Mouse (Mus musculus) bone marrow macrophage, adult 2 months (primary cell): ENCODE measurements at regions not wholly inside any gene's neighbourhood (a gene's known extent, or its start where the extent isn't known, plus 50 kb on each side); places are given as distances from the start of the nearest gene placed in this dataset.

ENCODE experiments used
- H3K27ac ChIP-seq: 2 replicates; pipeline ENCODE4 v1.5.1; 2012; ENCODE audit warnings: low read depth, low read length; ENCODE audit not compliant: insufficient read depth
- H3K4me1 ChIP-seq: 2 replicates; pipeline ENCODE4 v1.6.1; 2012; ENCODE audit warnings: low read length; ENCODE audit not compliant: control insufficient read depth, insufficient read depth
- H3K4me3 ChIP-seq: 2 replicates; pipeline ENCODE4 v1.5.1; 2012; ENCODE audit warnings: mild to moderate bottlenecking, low read length, moderate library complexity; ENCODE audit not compliant: insufficient read depth
- CTCF ChIP-seq: IDR thresholded peaks from 2 replicates; pipeline ENCODE4 v1.5.1; 2012; ENCODE audit warnings: low read depth, mild to moderate bottlenecking, low read length, moderate library complexity
- POLR2A ChIP-seq: IDR thresholded peaks from 2 replicates; pipeline ENCODE4 v1.6.1; 2012; ENCODE audit warnings: mild to moderate bottlenecking, low read depth, low read length, borderline replicate concordance

DNA sequence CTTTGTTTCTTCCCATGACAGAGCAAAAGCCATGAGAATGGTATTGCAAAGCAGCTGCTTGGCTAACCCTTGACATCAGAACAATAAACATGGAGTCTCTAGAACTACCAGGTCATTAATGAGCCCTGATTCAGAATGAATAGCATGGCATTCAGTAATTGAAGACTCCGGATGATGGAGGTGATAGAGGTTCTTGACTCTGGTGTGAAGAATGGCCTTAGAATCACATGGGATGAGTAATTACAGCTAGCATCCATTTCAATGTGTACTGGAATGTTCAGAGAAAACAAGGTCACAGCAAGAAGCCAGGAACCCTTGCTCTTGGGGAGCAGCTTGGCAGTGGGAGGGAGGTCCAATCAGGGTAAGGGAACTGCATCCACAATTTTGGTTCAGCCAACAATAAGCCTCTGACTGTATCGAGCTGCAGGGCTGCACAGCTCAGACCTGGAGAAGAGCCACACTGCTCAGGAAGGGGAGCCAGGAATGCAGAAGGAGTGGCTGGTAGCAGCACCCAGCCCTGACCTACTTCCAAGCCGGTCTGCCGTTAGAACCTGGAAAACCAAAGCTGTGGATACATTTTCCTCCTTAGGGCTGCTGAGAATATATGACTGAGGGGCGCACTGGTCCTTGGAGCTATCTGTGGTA lies 275.1 kb downstream of the Maf start:
- Histone ChIP-seq H3K4me1 (peaks cover 27% of the 10 kb centered on the region), H3K4me3 (no peak overlapping the region), H3K27ac (no peak overlapping the region)
- TF ChIP-seq POLR2A, result no peak

DNA sequence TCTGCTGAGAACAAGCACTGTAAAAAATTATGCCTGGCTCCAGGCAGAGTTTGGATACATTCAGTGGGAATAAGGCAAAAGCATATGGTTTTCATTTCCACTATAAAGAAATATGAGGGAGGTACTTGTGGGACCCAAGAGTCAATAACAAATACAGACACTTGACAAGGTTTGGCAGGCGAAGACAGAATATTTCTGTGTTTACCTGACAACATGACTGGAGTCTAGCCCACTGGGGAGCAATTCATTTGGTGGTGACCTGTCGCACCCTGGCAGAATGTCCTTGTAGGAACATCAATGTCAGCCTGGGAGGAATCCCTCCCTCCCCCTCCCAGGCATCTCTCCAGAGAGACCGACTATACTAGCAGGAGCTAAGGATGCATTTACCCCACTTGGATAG lies 276.8 kb downstream of the Maf start:
- TF ChIP-seq POLR2A (no peak), CTCF (no peak)
- Histone ChIP-seq H3K27ac (no peak overlapping the region), H3K4me1 (peaks cover 35% of the 10 kb centered on the region)

DNA sequence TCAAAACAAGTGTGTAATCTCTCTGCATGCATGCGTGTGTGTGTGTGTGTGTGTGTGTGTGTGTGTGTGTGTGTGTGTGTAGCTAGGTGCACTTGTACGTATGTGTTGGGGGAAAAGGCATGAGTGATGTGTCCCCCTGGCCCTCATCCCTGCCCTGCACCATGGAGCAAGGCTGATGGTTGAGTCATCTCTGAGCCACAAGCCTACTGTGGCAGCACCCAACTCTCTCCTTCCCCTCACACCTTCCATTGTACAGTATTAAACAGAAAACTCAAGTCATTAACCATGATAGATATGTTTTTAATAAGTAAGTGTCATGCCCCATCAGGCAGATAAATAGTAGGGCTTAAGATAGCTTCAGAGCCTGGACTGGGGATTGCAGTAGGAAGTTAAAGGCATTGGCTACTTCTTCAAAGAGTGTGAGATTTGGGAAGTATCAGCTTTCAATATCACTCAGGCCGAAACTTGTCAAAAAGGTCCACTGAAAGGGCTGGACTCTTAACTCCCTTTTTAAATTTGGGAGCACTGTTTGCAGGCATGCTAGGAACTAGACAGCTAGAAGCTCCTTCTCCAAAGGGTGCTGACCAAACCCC lies 278.2 kb downstream of the Maf start:
- no peak overlapping the region for H3K4me3 ChIP-seq
- peaks cover 43% of the 10 kb centered on the region for H3K4me1 ChIP-seq
- no peak for TF ChIP-seq CTCF
- TF ChIP-seq POLR2A, result no peak
- peak overlapping the region; percentile 67 for H3K27ac ChIP-seq

More for the DNA sequence above, 276.8 kb downstream of the Maf start:
- no peak overlapping the region for H3K4me3 ChIP-seq

DNA sequence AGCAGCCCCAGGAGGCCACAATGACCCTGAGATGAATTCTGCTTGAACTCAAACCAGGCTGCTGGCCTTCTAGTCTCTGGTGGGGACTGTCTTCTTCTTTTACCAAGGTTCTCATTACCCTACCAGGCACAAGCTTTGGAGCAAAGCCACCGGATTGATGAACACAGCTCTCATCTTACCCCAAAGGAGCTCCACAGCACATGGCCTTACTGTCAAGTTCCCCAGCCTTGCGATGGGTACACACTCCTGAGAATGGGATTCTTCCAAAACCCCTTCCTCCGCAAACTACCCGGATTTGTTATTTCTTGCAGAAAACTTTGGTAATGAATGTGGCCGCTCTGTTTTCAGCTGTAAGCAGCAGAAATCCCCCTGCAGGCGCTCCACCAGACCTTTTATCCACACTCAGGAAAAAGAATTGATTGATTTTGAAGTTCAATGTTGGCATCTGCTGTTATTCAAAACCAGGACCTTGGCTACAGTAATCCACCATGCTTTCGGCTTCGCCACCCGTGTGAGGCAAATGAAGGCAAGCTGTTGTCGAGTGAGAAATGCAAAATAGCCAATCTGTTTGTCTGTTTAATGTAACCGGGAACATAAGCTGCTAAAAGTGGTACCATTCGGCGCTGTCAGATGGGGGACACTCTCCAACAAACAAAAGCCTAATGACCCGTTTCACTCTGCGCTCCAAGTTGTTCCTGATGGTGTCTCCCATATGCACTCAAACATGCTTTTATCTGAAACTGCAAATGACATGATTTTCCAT lies 278.9 kb downstream of the Maf start:
- peak overlapping the region; percentile 68 for H3K27ac ChIP-seq
- H3K4me1 ChIP-seq, result peaks cover 49% of the 10 kb centered on the region
- TF ChIP-seq CTCF, result no peak
- TF ChIP-seq POLR2A, result no peak
- no peak overlapping the region for H3K4me3 ChIP-seq

DNA sequence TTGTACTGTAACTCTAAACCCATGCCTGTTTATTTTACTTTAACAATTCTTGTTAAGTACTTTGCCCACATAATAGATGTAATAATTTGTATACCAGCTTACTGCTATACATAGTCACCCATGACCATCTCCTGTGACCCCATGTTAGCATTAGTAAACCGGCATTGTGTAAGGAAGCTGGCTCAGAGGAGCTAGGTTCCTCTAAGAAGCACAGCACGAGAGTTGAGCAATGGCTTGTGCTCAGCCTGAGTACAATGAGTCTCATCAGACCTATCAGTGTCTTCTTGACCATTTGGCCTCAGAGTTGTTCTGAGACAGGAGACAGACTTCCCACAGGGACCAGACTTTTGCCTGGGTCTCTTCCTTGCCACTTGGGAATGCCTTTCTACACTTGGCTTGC lies 279.6 kb downstream of the Maf start:
- Histone ChIP-seq H3K4me3 (no peak overlapping the region), H3K4me1 (peaks cover 49% of the 10 kb centered on the region), H3K27ac (peak overlapping the region; percentile 68)
- TF ChIP-seq CTCF (no peak), POLR2A (no peak)

DNA sequence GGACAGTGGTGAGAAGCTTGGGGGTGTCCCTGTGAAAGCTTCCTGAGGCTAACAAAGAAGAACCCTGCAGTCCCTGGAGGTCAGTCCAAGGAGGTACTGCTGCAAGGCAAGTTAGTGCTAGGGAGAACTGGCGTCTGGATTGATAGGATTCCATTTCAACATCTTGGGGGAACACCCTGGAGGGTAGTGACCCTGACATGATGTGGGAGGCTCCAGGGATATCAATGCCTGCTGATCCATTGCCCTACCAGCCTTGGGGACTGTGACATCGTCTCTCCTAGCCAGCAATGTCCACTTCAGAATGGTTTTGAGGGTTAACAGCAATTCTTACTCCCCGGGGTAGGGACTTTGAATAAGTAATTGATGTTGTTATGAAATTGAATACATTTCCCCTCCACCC lies 280.1 kb downstream of the Maf start:
- Histone ChIP-seq H3K27ac (peak overlapping the region; percentile 68), H3K4me1 (peaks cover 53% of the 10 kb centered on the region), H3K4me3 (no peak overlapping the region)
- no peak for TF ChIP-seq CTCF
- 0 out of 2 replicates have a peak, but pooled peaks have one; percentile 11 for TF ChIP-seq POLR2A

DNA sequence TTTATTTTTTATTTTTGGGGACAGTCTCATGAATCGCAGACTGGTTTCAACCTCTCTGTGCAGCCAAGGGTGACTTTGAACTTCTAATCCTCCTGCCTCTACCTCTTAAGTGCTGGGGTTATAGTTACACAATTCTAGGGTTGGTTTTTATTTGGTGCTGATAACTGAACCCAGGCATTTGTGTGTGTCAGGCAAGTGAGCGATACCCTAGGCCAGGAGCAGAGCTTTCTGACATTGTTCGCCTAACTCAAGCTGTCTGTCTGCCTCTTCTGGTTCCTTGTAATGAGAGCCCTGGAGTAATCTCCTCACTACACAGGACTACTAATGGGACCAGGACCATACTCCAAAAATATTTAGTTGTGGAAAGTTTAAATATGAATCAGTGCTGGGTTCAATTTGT lies 281.1 kb downstream of the Maf start:
- H3K4me3 ChIP-seq, result no peak overlapping the region
- H3K27ac ChIP-seq, result no peak overlapping the region
- no peak for TF ChIP-seq CTCF
- TF ChIP-seq POLR2A, result no peak
- H3K4me1 ChIP-seq, result peaks cover 53% of the 10 kb centered on the region

DNA sequence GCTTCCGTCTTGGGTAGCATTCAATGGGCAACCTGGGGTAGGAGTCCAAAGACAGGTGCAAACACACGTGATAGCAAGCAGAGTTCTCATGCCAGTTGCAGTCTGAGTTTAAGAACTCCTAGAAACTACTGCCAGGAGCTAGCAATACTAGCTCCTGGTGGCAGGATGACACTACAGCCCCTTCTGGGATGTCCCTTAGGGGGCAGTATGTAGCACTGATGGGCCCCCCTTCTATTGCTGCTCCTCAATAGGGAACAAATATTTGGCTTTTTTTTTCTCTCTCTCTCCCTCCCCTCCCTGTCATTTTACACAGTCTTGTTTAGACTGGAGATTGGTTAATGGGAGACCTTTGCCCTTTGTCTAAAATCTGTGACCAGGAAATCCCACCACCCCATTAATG lies 282.2 kb downstream of the Maf start:
- no peak overlapping the region for H3K4me3 ChIP-seq

DNA sequence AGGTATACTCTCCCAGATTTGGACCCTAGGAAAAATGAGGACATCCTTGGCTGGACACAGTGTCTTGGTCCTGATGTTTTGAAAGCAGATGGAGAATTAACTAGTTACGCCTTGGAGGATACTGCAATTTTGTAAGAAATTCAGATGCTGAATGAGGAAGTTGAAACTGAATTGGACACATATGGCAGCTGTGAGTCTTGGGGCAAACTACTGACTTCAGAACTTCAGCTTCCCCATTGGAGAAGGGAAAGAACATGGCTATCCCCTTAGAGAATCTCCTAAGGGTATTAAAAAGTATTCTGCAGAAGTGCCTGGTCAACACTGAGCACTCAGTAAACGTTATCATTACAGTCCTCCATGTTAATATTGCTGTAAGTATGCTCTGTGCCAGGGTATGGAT lies 283.9 kb downstream of the Maf start:
- no peak overlapping the region for H3K4me3 ChIP-seq
- peaks cover 51% of the 10 kb centered on the region for H3K4me1 ChIP-seq
- peak overlapping the region; percentile 88 for H3K27ac ChIP-seq
- TF ChIP-seq POLR2A (no peak), CTCF (no peak)

More for the DNA sequence above, 282.2 kb downstream of the Maf start:
- Histone ChIP-seq H3K27ac (0 out of 2 replicates have a peak overlapping the region, but pooled peaks have one; percentile 7), H3K4me1 (peaks cover 56% of the 10 kb centered on the region)
- no peak for TF ChIP-seq CTCF
- TF ChIP-seq POLR2A, result no peak

DNA sequence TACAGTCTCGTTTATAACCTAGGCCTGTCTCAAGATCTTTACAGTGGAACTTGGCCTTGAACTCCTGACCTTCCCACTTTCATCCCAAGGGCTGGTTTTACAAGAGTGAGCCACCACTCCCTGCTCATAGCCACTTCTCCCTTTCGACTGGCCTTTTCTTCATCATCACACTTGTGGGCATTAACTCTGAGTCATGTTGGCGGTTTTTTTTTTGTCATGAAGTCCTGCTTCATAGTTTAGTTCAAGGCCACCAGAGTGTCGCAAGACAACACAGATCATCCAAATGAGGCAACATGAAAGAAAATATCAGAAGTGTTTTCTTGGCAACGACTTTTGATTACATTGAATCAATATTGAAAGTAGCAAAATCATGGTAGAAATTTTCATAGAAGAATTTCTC lies 284.5 kb downstream of the Maf start:
- TF ChIP-seq POLR2A (no peak), CTCF (no peak)
- Histone ChIP-seq H3K27ac (peak overlapping the region; percentile 88), H3K4me3 (no peak overlapping the region), H3K4me1 (peaks cover 45% of the 10 kb centered on the region)
